Mouse (Mus musculus): Measurements from ENCODE around the gene Nosip. TPM values are rescaled to one million over a fixed set of nuclear protein-coding genes. Genes with fewer than 3 reads are reported as not detected.
"Not testable (repeated sequence)": the region's sequence is repeated elsewhere in the genome, so short reads cannot be mapped to it uniquely, and the experiment has no call there.

The Nosip gene
- polyA plus RNA-seq, 1 experiment = 165 TPM

GRCm38 (mm10) chr7:45016761-45017160 lies 45.5 kb upstream of the Nosip start:
- WGBS = 0% methylated on average over 4 of the region's 4 CpGs
- Histone ChIP-seq H3K4me1 (replicated peaks; ENCODE audit: control insufficient read depth, insufficient read depth, low read length) (peaks cover 3% of the 10 kb centered on the region), H3K27me3 (ENCODE audit: control insufficient read depth, insufficient read depth, low read length) (no peaks in the 10 kb centered on the region), H3K4me3 (ENCODE audit: control insufficient read depth, insufficient read depth, low read length) (peak overlapping the region; percentile 63), H3K27ac (ENCODE audit: control insufficient read depth, insufficient read depth, low read length) (peak overlapping the region; percentile 64; the same call in 1 of the 2 replicates), H3K36me3 (ENCODE audit: control insufficient read depth, insufficient read depth, low read length) (peaks cover 8% of the 10 kb centered on the region; the same call in 1 of the 2 replicates)
- no peak for TF ChIP-seq POLR2A (IDR thresholded peaks at IDR 0.05; ENCODE audit: control insufficient read depth, extremely low read depth, insufficient read depth, low read length, poor library complexity)
- TF ChIP-seq CTCF (IDR thresholded peaks at IDR 0.05; ENCODE audit: borderline replicate concordance, control insufficient read depth, extremely low read depth, insufficient read depth, low read length, poor library complexity) = no peak
- DNase-seq = no peak

- peaks cover 1% of the 10 kb centered on the region; the same call in 1 of the 2 replicates for H3K36me3 ChIP-seq (ENCODE audit: control insufficient read depth, insufficient read depth, low read length)
- under 1% methylated on average over 36 of the region's 36 CpGs for WGBS
- H3K27ac ChIP-seq (ENCODE audit: control insufficient read depth, insufficient read depth, low read length) = peak within 1 kb of the TSS; percentile 64; the same call in 1 of the 2 replicates
- peak; percentile 81 for DNase-seq
- H3K4me1 ChIP-seq (replicated peaks; ENCODE audit: control insufficient read depth, insufficient read depth, low read length) = peaks cover 3% of the 10 kb centered on the region
- TF ChIP-seq POLR2A (IDR thresholded peaks at IDR 0.05; ENCODE audit: control insufficient read depth, extremely low read depth, insufficient read depth, low read length, poor library complexity) (no peak), CTCF (IDR thresholded peaks at IDR 0.05; ENCODE audit: borderline replicate concordance, control insufficient read depth, extremely low read depth, insufficient read depth, low read length, poor library complexity) (no peak)
- no peaks in the 10 kb centered on the region for H3K27me3 ChIP-seq (ENCODE audit: control insufficient read depth, insufficient read depth, low read length)
- H3K4me3 ChIP-seq (ENCODE audit: control insufficient read depth, insufficient read depth, low read length) = peak within 1 kb of the TSS; percentile 63
Measured at GRCm38 (mm10) chr7:45017242-45018061, 44.8 kb upstream of the Nosip start, which contains the start of gene Rras. Rras (plus strand) TSS chr7:45017961.

- TF ChIP-seq POLR2A (IDR thresholded peaks at IDR 0.05; ENCODE audit: control insufficient read depth, extremely low read depth, insufficient read depth, low read length, poor library complexity) (no peak), CTCF (IDR thresholded peaks at IDR 0.05; ENCODE audit: borderline replicate concordance, control insufficient read depth, extremely low read depth, insufficient read depth, low read length, poor library complexity) (no peak)
- Histone ChIP-seq H3K27ac (ENCODE audit: control insufficient read depth, insufficient read depth, low read length) (no peak overlapping the region), H3K4me1 (replicated peaks; ENCODE audit: control insufficient read depth, insufficient read depth, low read length) (peaks cover 3% of the 10 kb centered on the region), H3K36me3 (ENCODE audit: control insufficient read depth, insufficient read depth, low read length) (no peaks in the 10 kb centered on the region), H3K4me3 (ENCODE audit: control insufficient read depth, insufficient read depth, low read length) (no peak overlapping the region), H3K27me3 (ENCODE audit: control insufficient read depth, insufficient read depth, low read length) (no peaks in the 10 kb centered on the region)
- WGBS = 45% methylated on average over 8 of the region's 8 CpGs
- no peak for DNase-seq
Measured at GRCm38 (mm10) chr7:45019031-45019571, 43.1 kb upstream of the Nosip start.

- WGBS = 95% methylated on average over 9 of the region's 9 CpGs
- H3K4me1 ChIP-seq (replicated peaks; ENCODE audit: control insufficient read depth, insufficient read depth, low read length) = peaks cover 3% of the 10 kb centered on the region
- no peak overlapping the region for H3K4me3 ChIP-seq (ENCODE audit: control insufficient read depth, insufficient read depth, low read length)
- no peaks in the 10 kb centered on the region for H3K36me3 ChIP-seq (ENCODE audit: control insufficient read depth, insufficient read depth, low read length)
- no peaks in the 10 kb centered on the region for H3K27me3 ChIP-seq (ENCODE audit: control insufficient read depth, insufficient read depth, low read length)
- DNase-seq = no peak
- no peak overlapping the region for H3K27ac ChIP-seq (ENCODE audit: control insufficient read depth, insufficient read depth, low read length)
- TF ChIP-seq POLR2A (IDR thresholded peaks at IDR 0.05; ENCODE audit: control insufficient read depth, extremely low read depth, insufficient read depth, low read length, poor library complexity) (no peak), CTCF (IDR thresholded peaks at IDR 0.05; ENCODE audit: borderline replicate concordance, control insufficient read depth, extremely low read depth, insufficient read depth, low read length, poor library complexity) (no peak)
Measured at GRCm38 (mm10) chr7:45020225-45020624, 42.0 kb upstream of the Nosip start.

GRCm38 (mm10) chr7:45023711-45024110 lies 38.5 kb upstream of the Nosip start:
- not testable (repeated sequence) for H3K27me3 ChIP-seq (ENCODE audit: control insufficient read depth, insufficient read depth, low read length); H3K27ac ChIP-seq (ENCODE audit: control insufficient read depth, insufficient read depth, low read length); H3K4me3 ChIP-seq (ENCODE audit: control insufficient read depth, insufficient read depth, low read length); H3K4me1 ChIP-seq (replicated peaks; ENCODE audit: control insufficient read depth, insufficient read depth, low read length); DNase-seq
- peaks cover 12% of the 10 kb centered on the region for H3K36me3 ChIP-seq (ENCODE audit: control insufficient read depth, insufficient read depth, low read length)
- WGBS = 70% methylated on average over 5 of the region's 5 CpGs

- Histone ChIP-seq H3K27me3 (ENCODE audit: control insufficient read depth, insufficient read depth, low read length) (no peaks in the 10 kb centered on the region), H3K36me3 (ENCODE audit: control insufficient read depth, insufficient read depth, low read length) (peaks cover 17% of the 10 kb centered on the region), H3K4me3 (ENCODE audit: control insufficient read depth, insufficient read depth, low read length) (no peak overlapping the region), H3K4me1 (replicated peaks; ENCODE audit: control insufficient read depth, insufficient read depth, low read length) (no peaks in the 10 kb centered on the region), H3K27ac (ENCODE audit: control insufficient read depth, insufficient read depth, low read length) (no peak overlapping the region)
- DNase-seq = no peak
- WGBS = 83% methylated on average over 15 of the region's 15 CpGs
- no peak for TF ChIP-seq POLR2A (IDR thresholded peaks at IDR 0.05; ENCODE audit: control insufficient read depth, extremely low read depth, insufficient read depth, low read length, poor library complexity)
- no peak for TF ChIP-seq CTCF (IDR thresholded peaks at IDR 0.05; ENCODE audit: borderline replicate concordance, control insufficient read depth, extremely low read depth, insufficient read depth, low read length, poor library complexity)
Measured at GRCm38 (mm10) chr7:45024281-45025248, 37.7 kb upstream of the Nosip start.
